Mouse (Mus musculus) hindbrain, embryonic 10.5 days (tissue): ENCODE measurements around the gene Hmcn1. TPM values are rescaled to one million over a fixed set of nuclear protein-coding genes. Genes with fewer than 3 reads are reported as not detected.

Experiments used
- DNase-seq: peaks from one replicate; pipeline ENCODE4 v3.0.0-alpha.2; 2017; ENCODE audit warnings: low spot score
- H3K27ac ChIP-seq: fragments of 300-500 bp; sonication (generic); 2 replicates; pipeline ENCODE4 v1.5.1; 2016; ENCODE audit warnings: mild to moderate bottlenecking, moderate library complexity
- H3K27me3 ChIP-seq: fragments of 300-500 bp; sonication (generic); 2 replicates; pipeline ENCODE4 v1.6.1; 2016; ENCODE audit warnings: mild to moderate bottlenecking; ENCODE audit not compliant: poor library complexity, insufficient read depth, severe bottlenecking
- H3K36me3 ChIP-seq: fragments of 300-500 bp; sonication (generic); 2 replicates; pipeline ENCODE4 v1.6.1; 2016; ENCODE audit warnings: mild to moderate bottlenecking, moderate library complexity
- H3K4me1 ChIP-seq: fragments of 300-500 bp; sonication (generic); replicated peaks from 2 replicates; pipeline ENCODE4 v1.6.1; 2016; ENCODE audit warnings: mild to moderate bottlenecking
- H3K4me3 ChIP-seq: fragments of 300-500 bp; sonication (generic); 2 replicates; pipeline ENCODE4 v1.5.1; 2016; ENCODE audit warnings: mild to moderate bottlenecking, moderate library complexity
- H3K9me3 ChIP-seq: fragments of 300-500 bp; sonication (generic); 2 replicates; pipeline ENCODE4 v1.6.1; 2016; ENCODE audit warnings: mild to moderate bottlenecking, moderate library complexity
- WGBS: fragments of 180-500 bp; shearing (Covaris S2); methylation state at CpG from one replicate; pipeline ENCODE4 v1.1.7; 2016; 5-methylcytosine and 5-hydroxymethylcytosine counted together
- polyA plus RNA-seq: library from polyadenylated mRNA; unstranded; fragments of >200 nt; fragmentation: Nextera tagmentation; extraction: Ambion mirVana; gene quantifications from 2 replicates; pipeline ENCODE4 v1.2.1, GENCODE M21; 2016

The Hmcn1 gene
- polyA plus RNA-seq, 1 experiment from 2014 or later = 6.9 TPM

DNA sequence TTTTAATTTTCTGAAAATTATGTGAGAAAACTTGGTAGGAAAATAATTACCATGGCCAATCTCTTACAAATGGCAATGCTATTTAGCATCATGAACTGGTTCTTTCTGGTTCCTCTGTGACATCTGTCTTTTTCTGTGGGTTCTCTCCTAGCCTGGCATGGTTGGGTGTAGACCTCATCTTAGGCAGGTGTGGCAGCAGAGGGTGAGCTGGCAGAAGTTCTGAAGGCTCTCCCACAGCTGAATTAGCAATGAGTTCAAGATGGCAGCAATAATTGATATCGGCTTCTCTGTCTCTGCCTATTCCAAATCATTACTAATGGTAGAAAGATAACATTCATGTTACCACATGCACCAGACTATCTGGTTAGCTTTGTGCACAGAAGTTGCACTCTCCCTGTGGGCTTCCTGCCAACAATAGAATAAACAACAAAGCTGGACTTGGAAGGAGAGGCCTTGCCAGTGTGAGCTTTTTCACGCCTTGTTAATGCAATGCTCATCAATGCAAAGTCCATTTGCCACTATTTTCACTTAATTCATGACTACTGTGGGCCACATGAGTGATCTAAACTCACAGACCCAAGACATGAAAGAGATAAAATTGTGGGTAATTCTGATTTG is 26.1 kb upstream of the Hmcn1 start:
- Histone ChIP-seq H3K4me3 (no peak overlapping the region), H3K27me3 (no peaks in the 10 kb centered on the region), H3K27ac (no peak overlapping the region), H3K36me3 (no peaks in the 10 kb centered on the region), H3K9me3 (no peaks in the 10 kb centered on the region), H3K4me1 (no peaks in the 10 kb centered on the region)
- 82% methylated on average over 2 of the region's 2 CpGs for WGBS
- no peak for DNase-seq

DNA sequence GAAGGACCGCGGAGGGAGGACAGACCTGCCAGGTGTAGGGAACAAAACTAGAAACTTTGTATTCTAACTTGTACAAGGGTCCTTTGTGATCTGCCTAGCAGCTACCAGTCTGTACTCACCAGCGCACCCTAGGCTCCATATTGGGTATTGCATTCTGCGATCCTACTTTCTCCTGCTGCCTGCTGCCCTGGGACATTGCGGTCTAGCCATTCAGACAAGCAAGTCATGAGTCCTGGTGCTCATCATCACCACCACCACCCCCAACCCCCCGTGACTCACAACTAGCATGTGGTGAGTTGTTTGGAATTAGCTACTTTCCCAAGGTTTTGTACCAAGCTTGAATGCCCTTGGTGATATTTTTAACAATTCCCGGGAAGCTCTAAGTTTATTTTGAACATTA is 17.8 kb upstream of the Hmcn1 start:
- 28% methylated on average over 7 of the region's 7 CpGs for WGBS
- no peak overlapping the region for H3K4me3 ChIP-seq
- H3K4me1 ChIP-seq = 0 out of 2 replicates have a peak, but pooled peaks cover 3% of the 10 kb centered on the region
- peak; percentile 80 for DNase-seq
- no peaks in the 10 kb centered on the region; the same call in 1 of the 2 replicates for H3K27me3 ChIP-seq
- H3K9me3 ChIP-seq = no peaks in the 10 kb centered on the region
- H3K36me3 ChIP-seq = no peaks in the 10 kb centered on the region
- H3K27ac ChIP-seq = no peak overlapping the region

DNA sequence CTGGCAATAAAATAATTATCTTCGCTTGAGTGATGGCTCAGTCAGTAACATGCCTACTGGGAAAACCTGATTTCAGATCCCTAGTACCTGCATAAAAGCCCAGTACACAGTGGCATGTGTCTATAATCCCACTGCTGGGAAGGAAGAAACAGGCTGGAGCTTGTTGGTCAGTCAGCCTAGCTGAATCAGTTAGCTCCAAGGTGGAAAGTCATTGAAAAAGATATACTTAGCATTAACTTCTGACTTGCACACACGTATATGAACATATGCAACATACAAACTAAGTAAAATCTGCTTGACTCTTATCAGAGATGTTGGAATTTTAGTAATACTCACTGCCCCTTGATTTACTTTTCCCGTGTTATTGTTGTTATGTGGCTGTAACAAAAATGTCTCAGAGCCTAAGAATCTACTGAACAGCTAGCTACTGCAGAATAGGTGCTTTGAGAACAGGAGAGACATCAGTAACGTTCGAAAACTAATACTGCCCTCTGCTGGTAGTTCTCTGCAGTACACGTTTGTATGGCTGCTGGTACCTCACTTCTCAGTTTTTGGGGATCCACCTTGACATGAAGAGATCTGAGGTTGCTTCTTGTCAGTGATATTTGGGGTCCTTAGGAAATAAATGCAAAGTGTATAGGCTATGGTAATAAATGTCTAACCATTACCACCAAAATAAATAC is 16.0 kb upstream of the Hmcn1 start:
- Histone ChIP-seq H3K36me3 (no peaks in the 10 kb centered on the region), H3K4me3 (no peak overlapping the region), H3K27ac (no peak overlapping the region), H3K9me3 (no peaks in the 10 kb centered on the region), H3K4me1 (0 out of 2 replicates have a peak, but pooled peaks cover 3% of the 10 kb centered on the region), H3K27me3 (no peaks in the 10 kb centered on the region; the same call in 1 of the 2 replicates)
- DNase-seq = peak; percentile 43
- WGBS = 34% methylated on average over 6 of the region's 6 CpGs

GRCm38 (mm10) chr1:151007747-151008146 is 14.5 kb upstream of the Hmcn1 start:
- H3K9me3 ChIP-seq = no peaks in the 10 kb centered on the region
- no peaks in the 10 kb centered on the region; the same call in 1 of the 2 replicates for H3K27me3 ChIP-seq
- H3K27ac ChIP-seq = no peak overlapping the region
- H3K36me3 ChIP-seq = no peaks in the 10 kb centered on the region
- H3K4me3 ChIP-seq = no peak overlapping the region
- no peak for DNase-seq
- 77% methylated on average over 4 of the region's 4 CpGs for WGBS
- 0 out of 2 replicates have a peak, but pooled peaks cover 3% of the 10 kb centered on the region for H3K4me1 ChIP-seq

- WGBS = 89% methylated on average over 5 of the region's 5 CpGs
- H3K4me3 ChIP-seq = no peak overlapping the region
These were observed 10.8 kb upstream of the Hmcn1 start for GRCm38 (mm10) chr1:151004007-151004406.

DNA sequence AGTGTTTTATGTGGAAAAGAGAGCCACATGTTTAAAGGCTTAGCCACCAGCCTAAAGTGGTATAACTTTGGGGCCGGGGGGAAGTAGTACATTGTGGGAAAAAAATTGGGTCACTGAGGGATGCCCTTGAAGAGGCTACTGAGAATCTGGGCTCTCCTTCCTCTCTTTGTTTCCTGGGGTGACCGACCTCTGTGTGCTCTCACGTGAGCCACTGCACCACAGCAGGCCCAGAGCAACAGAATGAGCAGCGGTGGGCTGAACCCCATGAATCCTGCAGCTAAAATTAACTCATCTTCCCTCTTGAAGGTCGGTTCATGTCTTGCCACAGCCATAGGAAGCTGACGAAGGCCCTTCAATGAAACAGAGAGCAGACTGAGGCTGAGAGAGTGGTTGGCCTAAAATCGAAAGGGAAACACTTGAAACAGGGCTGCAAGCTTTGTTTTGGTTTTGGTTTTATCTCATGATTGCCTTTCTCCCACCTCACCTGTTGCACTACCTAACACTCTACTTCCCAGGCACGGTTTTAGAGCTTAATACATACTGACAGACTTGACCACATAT is 8.7 kb upstream of the Hmcn1 start:
- DNase-seq = no peak

More at GRCm38 (mm10) chr1:151004007-151004406, 10.8 kb upstream of the Hmcn1 start:
- Histone ChIP-seq H3K27ac (no peak overlapping the region), H3K36me3 (no peaks in the 10 kb centered on the region), H3K4me1 (0 out of 2 replicates have a peak, but pooled peaks cover 6% of the 10 kb centered on the region), H3K27me3 (no peaks in the 10 kb centered on the region), H3K9me3 (no peaks in the 10 kb centered on the region)
- no peak for DNase-seq

DNA sequence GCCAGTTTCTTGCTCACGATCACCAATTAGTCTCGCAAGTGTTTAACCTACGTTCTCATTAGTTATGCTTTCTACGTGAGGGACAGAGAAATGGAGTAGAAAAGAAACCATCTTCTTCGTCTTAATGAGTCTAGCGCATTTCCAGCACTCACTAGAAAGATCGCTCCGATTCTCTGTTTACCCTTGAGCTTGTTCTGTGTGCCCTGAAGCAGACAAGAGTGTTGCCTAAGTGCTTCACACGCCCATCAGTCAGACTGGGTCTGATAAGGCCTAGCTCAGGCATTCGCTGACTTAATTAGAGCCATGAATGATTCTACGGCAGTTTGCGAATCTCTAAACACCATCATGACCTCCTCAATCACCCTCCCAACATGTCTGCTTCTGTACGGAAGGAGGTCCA is 7.5 kb upstream of the Hmcn1 start:
- Histone ChIP-seq H3K4me3 (no peak overlapping the region), H3K4me1 (0 out of 2 replicates have a peak, but pooled peaks cover 4% of the 10 kb centered on the region), H3K27me3 (no peaks in the 10 kb centered on the region), H3K9me3 (no peaks in the 10 kb centered on the region), H3K27ac (no peak overlapping the region), H3K36me3 (no peaks in the 10 kb centered on the region)
- no peak for DNase-seq
- WGBS = 81% methylated on average over 13 of the region's 13 CpGs

More for the DNA sequence above, 8.7 kb upstream of the Hmcn1 start:
- Histone ChIP-seq H3K4me3 (no peak overlapping the region), H3K36me3 (no peaks in the 10 kb centered on the region), H3K4me1 (0 out of 2 replicates have a peak, but pooled peaks cover 4% of the 10 kb centered on the region), H3K27me3 (no peaks in the 10 kb centered on the region), H3K27ac (no peak overlapping the region), H3K9me3 (no peaks in the 10 kb centered on the region)
- WGBS = 76% methylated on average over 8 of the region's 8 CpGs

DNA sequence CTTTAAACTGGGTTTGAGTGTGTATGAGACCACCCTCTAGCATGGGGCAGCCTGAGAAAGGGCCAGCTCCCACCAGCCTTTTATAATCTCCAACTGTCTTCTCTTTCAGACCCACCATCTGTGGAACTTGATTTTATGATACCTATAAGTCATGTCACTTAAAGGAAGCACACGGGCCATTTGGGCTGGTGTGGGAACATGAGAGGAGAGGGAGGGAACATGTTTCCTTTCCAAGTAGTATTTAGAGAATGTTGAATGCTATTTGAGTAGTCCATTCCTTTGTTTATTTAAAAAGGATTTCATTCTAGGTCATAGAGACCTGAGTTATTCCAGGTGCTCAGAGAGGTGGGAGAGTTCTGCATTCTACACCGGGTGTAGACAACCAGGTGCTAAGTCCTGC is 1.4 kb upstream of the Hmcn1 start:
- peaks cover 25% of the 10 kb centered on the region for H3K4me1 ChIP-seq
- DNase-seq = no peak
- H3K4me3 ChIP-seq = no peak overlapping the region
- no peaks in the 10 kb centered on the region for H3K36me3 ChIP-seq
- 89% methylated on average over 2 of the region's 2 CpGs for WGBS
- H3K27me3 ChIP-seq = peaks cover 6% of the 10 kb centered on the region; the same call in 1 of the 2 replicates
- H3K9me3 ChIP-seq = no peaks in the 10 kb centered on the region
- no peak overlapping the region for H3K27ac ChIP-seq

GRCm38 (mm10) chr1:150992711-150993161 is 499 bp downstream of the Hmcn1 start:
- DNase-seq = no peak
- no peaks in the 10 kb centered on the region for H3K9me3 ChIP-seq
- H3K27me3 ChIP-seq = peaks cover 6% of the 10 kb centered on the region; the same call in 1 of the 2 replicates
- 2% methylated on average over 6 of the region's 6 CpGs for WGBS
- peaks cover 25% of the 10 kb centered on the region for H3K4me1 ChIP-seq
- H3K4me3 ChIP-seq = peak overlapping the region; percentile 70
- H3K27ac ChIP-seq = peak overlapping the region; percentile 91
- no peaks in the 10 kb centered on the region for H3K36me3 ChIP-seq

DNA sequence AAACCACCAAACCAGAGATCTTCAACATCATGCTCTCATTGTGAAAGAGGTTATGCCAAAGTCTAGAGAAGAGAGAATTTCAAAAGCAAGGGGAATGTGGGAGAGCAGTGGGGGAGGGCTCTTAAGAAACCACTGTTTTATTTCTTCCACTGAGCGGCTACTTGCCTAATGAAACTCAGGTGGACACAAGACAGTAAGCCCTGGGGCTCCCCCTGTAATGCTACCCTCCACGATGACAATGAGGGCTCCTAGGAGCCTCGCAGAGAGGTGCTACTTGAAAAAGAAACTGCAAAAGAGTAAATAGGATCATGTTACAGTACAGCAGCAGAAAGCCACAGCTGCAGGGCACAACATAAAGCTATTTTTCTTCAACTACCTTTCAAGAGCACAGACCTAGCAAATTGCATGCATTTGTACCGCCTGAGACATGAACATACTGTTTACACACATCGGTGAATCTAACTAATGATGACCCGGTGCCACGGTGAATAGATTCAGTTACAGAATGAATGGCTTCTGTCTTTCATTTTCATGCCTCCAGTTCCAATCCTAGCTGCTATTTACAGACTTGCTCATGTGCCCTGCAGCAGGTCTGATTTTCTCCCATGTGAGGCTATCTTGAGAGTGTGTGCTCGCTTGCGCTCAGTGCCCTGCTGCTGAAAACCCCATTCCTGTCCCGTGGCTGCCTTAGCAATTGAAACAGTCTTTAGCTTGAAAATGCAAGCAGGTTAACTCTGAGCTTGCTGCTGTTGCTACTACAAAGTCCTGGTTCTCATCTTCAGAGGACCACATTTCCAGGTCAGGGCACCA is 1.3 kb downstream of the Hmcn1 start:
- Histone ChIP-seq H3K9me3 (no peaks in the 10 kb centered on the region), H3K4me1 (peaks cover 25% of the 10 kb centered on the region), H3K27ac (peak overlapping the region; percentile 91), H3K36me3 (no peaks in the 10 kb centered on the region), H3K4me3 (peak overlapping the region; percentile 70), H3K27me3 (peaks cover 6% of the 10 kb centered on the region; the same call in 1 of the 2 replicates)
- peak; percentile 47 for DNase-seq
- 6% methylated on average over 10 of the region's 10 CpGs for WGBS

- WGBS = 80% methylated on average over 4 of the region's 4 CpGs
- Histone ChIP-seq H3K9me3 (no peaks in the 10 kb centered on the region), H3K4me1 (no peaks in the 10 kb centered on the region; the same call in 1 of the 2 replicates), H3K36me3 (no peaks in the 10 kb centered on the region), H3K4me3 (no peak overlapping the region), H3K27me3 (no peaks in the 10 kb centered on the region), H3K27ac (no peak overlapping the region)
- DNase-seq = no peak
These were observed 8.3 kb downstream of the Hmcn1 start for GRCm38 (mm10) chr1:150984888-150985287.

DNA sequence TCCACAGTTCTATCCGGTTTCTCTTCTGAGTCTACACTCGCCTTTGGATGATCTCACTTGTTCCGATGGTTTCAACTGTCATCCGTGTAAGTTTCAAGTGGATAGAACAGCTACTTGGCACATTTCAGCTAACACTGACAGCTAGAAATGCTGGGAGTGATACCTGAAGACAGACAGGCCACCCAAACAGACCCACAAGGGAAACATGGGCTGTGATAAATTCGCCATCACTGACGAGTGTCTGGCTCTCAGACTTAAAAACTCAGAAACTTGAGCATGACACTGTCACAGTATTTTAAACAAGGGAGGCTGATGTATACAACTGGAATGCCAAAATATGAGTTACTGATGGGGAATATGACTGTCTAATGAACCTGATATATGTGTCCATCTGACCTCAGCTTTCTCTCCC is 9.1 kb downstream of the Hmcn1 start:
- 88% methylated on average over 6 of the region's 6 CpGs for WGBS

More for the DNA sequence above, 9.1 kb downstream of the Hmcn1 start:
- no peaks in the 10 kb centered on the region for H3K9me3 ChIP-seq
- H3K36me3 ChIP-seq = no peaks in the 10 kb centered on the region
- no peak overlapping the region for H3K4me3 ChIP-seq
- no peaks in the 10 kb centered on the region for H3K27me3 ChIP-seq
- H3K27ac ChIP-seq = no peak overlapping the region
- no peaks in the 10 kb centered on the region; the same call in 1 of the 2 replicates for H3K4me1 ChIP-seq
- DNase-seq = no peak
